Mouse (Mus musculus): ENCODE results near the gene Crip1.

DNA sequence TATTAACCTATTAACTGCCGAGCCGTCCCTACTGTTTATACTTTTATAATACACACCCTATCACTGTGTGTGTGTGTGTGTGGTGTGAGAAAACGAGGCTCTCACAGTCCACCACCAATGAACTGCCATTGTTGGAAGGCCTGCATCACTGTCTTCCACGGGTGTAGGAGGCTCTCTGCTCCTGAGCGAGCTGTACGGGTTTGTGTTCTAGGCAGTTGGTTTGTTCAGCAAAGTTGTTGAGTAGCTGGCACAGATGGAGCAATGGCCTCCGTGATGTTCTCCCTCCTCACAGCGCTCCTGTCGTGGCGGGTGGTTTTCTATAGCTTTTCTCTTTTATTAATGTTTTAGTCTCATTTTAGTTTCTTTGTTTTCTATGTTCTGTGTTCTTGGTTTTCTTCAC is 36.3 kb upstream of the Crip1 start:
- no peak for TF ChIP-seq TAL1 (IDR thresholded peaks at IDR 0.05; ENCODE audit: low read length)
- TF ChIP-seq GATA1 (IDR thresholded peaks at IDR 0.05; ENCODE audit: low read length): no peak

All from erythroblast, embryonic 14.5 days (primary cell).